Mouse (Mus musculus) c-Kit-positive CD71-negative TER-119-negative erythroid progenitor cells, embryonic 14.5 days (primary cell): Measurements from ENCODE around the gene Syde2.

ENCODE experiments used
- DNase-seq: peaks from one replicate; pipeline ENCODE4 v3.0.0-alpha.2; 2013; ENCODE audit warnings: low read depth

Syde2 gene

DNA sequence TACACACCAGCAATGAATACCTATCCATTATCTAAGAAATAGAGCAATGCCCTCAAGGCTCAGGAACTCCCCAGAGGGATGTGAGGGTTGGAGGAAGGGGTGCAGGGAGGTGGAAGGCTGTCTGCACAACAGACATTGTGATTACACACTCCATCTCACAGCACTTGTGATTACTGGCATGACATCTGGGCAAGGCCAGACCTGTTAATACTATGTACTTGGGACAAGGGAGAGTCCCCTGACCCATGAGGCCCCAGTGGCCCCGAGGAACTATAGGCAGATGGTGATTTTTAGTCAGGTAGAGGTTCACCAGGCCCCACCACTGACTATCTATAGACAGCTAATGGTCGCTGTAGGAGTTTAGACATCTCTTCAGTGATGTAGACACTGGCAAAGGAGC lies 66.2 kb downstream of the Syde2 start:
- no peak for DNase-seq

DNA sequence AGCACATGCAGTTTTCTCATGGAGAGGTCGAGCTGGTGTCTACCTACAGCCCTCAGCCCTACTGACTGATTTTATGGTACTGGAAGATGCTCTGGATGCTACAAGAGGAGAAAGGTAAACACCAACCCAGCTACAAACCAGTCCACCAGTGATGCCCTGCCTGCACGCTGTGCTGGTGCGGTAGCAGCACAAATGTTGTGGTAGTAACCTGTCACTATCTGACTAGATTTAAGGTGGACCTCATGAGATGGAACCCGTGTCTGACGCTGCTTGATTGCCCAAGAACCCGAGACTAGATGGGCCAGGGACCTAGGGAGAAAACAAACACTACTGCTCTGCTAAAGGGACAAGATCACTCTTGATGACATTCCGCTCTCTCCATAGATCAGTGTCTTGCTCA lies 69.5 kb downstream of the Syde2 start:
- no peak for DNase-seq

DNA sequence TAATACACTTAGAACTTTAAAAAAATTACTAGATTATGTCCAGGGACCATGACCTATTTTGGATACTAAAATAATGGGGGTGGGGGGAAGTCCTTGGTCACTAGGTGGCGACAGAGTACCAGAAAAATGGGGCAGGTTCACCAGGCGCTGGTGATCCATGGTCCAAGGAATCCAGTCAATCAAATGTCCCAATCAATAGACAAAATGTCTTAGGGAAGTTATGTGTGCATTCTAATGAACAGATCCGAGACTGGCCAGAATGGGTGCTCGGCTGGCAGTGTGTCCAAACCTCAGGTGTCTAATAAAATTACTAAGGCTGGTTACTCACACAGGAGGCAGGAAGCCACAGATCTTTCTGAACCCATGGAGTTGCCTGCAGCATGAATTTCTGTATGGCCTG lies 70.6 kb downstream of the Syde2 start:
- peak; percentile 35 for DNase-seq

DNA sequence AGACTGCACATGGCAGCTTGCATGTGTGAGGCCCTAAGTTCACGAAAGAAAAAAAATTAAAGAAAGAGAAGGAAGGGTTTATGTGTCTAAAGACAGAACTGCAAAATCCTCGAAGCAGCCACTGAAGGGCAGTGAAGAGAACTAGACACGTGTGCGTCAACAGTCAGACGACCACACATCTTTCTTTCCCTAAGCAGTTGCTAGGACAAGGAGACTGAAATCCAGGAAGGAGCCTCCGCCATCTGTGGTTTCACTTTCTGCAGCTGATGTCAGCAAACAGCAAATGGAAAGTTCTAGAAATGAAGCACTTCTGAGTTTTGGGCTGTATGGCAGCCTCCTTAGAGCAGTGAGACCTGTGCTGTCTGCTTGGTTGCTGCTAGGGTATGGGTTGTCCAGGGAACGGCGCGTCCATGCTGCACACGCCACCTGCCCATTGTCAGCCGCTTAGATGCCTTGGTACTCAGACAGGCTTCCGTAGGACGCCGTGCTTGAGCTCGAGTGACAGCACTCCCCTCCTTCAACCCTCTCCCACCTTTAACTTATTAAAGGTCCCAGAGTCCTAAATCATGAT lies 71.8 kb downstream of the Syde2 start:
- no peak for DNase-seq

GRCm38 (mm10) chr3:146063146-146063545 lies 75.5 kb downstream of the Syde2 start:
- DNase-seq: no peak

- no peak for DNase-seq
Measured at GRCm38 (mm10) chr3:146069276-146069675, 81.6 kb downstream of the Syde2 start.
